Mouse (Mus musculus): ENCODE data around the gene Dolk. TPM values are rescaled to one million over a fixed set of nuclear protein-coding genes. Genes with fewer than 3 reads are reported as not detected.

The Dolk gene
- polyA plus RNA-seq, 1 experiment: 21.8 TPM

- TF ChIP-seq CTCF (IDR thresholded peaks at IDR 0.05; ENCODE audit: borderline replicate concordance, insufficient read depth, low read depth, low read length) (no peak), POLR2A (IDR thresholded peaks at IDR 0.05; ENCODE audit: borderline replicate concordance, insufficient read depth, low read length) (no peak)
- Histone ChIP-seq H3K27ac (ENCODE audit: insufficient read depth, low read length) (0 out of 2 replicates have a peak overlapping the region, but pooled peaks have one; percentile 82), H3K27me3 (ENCODE audit: control insufficient read depth, insufficient read depth, low read length) (no peaks in the 10 kb centered on the region), H3K4me1 (ENCODE audit: control insufficient read depth, insufficient read depth, low read length) (peaks cover 56% of the 10 kb centered on the region), H3K4me3 (replicated peaks; ENCODE audit: insufficient read depth, low read depth, low read length) (no peak overlapping the region)
- no peak for DNase-seq
- WGBS: 83% methylated on average over 4 of the region's 4 CpGs
These were observed 24.9 kb downstream of the Dolk start for GRCm38 (mm10) chr2:30261064-30261736.

GRCm38 (mm10) chr2:30259131-30260064, 26.7 kb downstream of the Dolk start:
- peaks cover 42% of the 10 kb centered on the region for H3K4me1 ChIP-seq (ENCODE audit: control insufficient read depth, insufficient read depth, low read length)
- TF ChIP-seq POLR2A (IDR thresholded peaks at IDR 0.05; ENCODE audit: borderline replicate concordance, insufficient read depth, low read length): no peak
- no peak for TF ChIP-seq CTCF (IDR thresholded peaks at IDR 0.05; ENCODE audit: borderline replicate concordance, insufficient read depth, low read depth, low read length)
- no peak overlapping the region for H3K4me3 ChIP-seq (replicated peaks; ENCODE audit: insufficient read depth, low read depth, low read length)
- no peak for DNase-seq
- H3K27ac ChIP-seq (ENCODE audit: insufficient read depth, low read length): no peak overlapping the region
- no peaks in the 10 kb centered on the region for H3K27me3 ChIP-seq (ENCODE audit: control insufficient read depth, insufficient read depth, low read length)
- 72% methylated on average over 15 of the region's 15 CpGs for WGBS

- Histone ChIP-seq H3K27ac (ENCODE audit: insufficient read depth, low read length) (no peak overlapping the region), H3K4me3 (replicated peaks; ENCODE audit: insufficient read depth, low read depth, low read length) (no peak overlapping the region), H3K4me1 (ENCODE audit: control insufficient read depth, insufficient read depth, low read length) (peaks cover 37% of the 10 kb centered on the region), H3K27me3 (ENCODE audit: control insufficient read depth, insufficient read depth, low read length) (no peaks in the 10 kb centered on the region)
- DNase-seq: no peak
- TF ChIP-seq CTCF (IDR thresholded peaks at IDR 0.05; ENCODE audit: borderline replicate concordance, insufficient read depth, low read depth, low read length) (no peak), POLR2A (IDR thresholded peaks at IDR 0.05; ENCODE audit: borderline replicate concordance, insufficient read depth, low read length) (no peak)
- WGBS: 90% methylated on average over 4 of the region's 4 CpGs
These were observed 27.5 kb downstream of the Dolk start for GRCm38 (mm10) chr2:30258600-30258999.

- Histone ChIP-seq H3K4me3 (replicated peaks; ENCODE audit: insufficient read depth, low read depth, low read length) (no peak overlapping the region), H3K27ac (ENCODE audit: insufficient read depth, low read length) (0 out of 2 replicates have a peak overlapping the region, but pooled peaks have one; percentile 14), H3K27me3 (ENCODE audit: control insufficient read depth, insufficient read depth, low read length) (no peaks in the 10 kb centered on the region), H3K4me1 (ENCODE audit: control insufficient read depth, insufficient read depth, low read length) (peaks cover 33% of the 10 kb centered on the region)
- 84% methylated on average over 7 of the region's 7 CpGs for WGBS
- TF ChIP-seq POLR2A (IDR thresholded peaks at IDR 0.05; ENCODE audit: borderline replicate concordance, insufficient read depth, low read length) (no peak), CTCF (IDR thresholded peaks at IDR 0.05; ENCODE audit: borderline replicate concordance, insufficient read depth, low read depth, low read length) (no peak)
- no peak for DNase-seq
These were observed 28.3 kb downstream of the Dolk start for GRCm38 (mm10) chr2:30257699-30258460.

GRCm38 (mm10) chr2:30256616-30257350, 29.4 kb downstream of the Dolk start:
- TF ChIP-seq CTCF (IDR thresholded peaks at IDR 0.05; ENCODE audit: borderline replicate concordance, insufficient read depth, low read depth, low read length) (no peak), POLR2A (IDR thresholded peaks at IDR 0.05; ENCODE audit: borderline replicate concordance, insufficient read depth, low read length) (no peak)
- Histone ChIP-seq H3K27ac (ENCODE audit: insufficient read depth, low read length) (no peak overlapping the region), H3K4me1 (ENCODE audit: control insufficient read depth, insufficient read depth, low read length) (peaks cover 33% of the 10 kb centered on the region), H3K4me3 (replicated peaks; ENCODE audit: insufficient read depth, low read depth, low read length) (no peak overlapping the region), H3K27me3 (ENCODE audit: control insufficient read depth, insufficient read depth, low read length) (no peaks in the 10 kb centered on the region)
- WGBS: 93% methylated on average over 30 of the region's 30 CpGs
- DNase-seq: no peak

GRCm38 (mm10) chr2:30255631-30256395, 30.3 kb downstream of the Dolk start:
- no peak overlapping the region for H3K4me3 ChIP-seq (replicated peaks; ENCODE audit: insufficient read depth, low read depth, low read length)
- DNase-seq: no peak
- H3K4me1 ChIP-seq (ENCODE audit: control insufficient read depth, insufficient read depth, low read length): peaks cover 34% of the 10 kb centered on the region
- TF ChIP-seq CTCF (IDR thresholded peaks at IDR 0.05; ENCODE audit: borderline replicate concordance, insufficient read depth, low read depth, low read length): no peak
- no peak for TF ChIP-seq POLR2A (IDR thresholded peaks at IDR 0.05; ENCODE audit: borderline replicate concordance, insufficient read depth, low read length)
- WGBS: 96% methylated on average over 42 of the region's 42 CpGs
- H3K27ac ChIP-seq (ENCODE audit: insufficient read depth, low read length): no peak overlapping the region
- H3K27me3 ChIP-seq (ENCODE audit: control insufficient read depth, insufficient read depth, low read length): no peaks in the 10 kb centered on the region
